Mouse (Mus musculus) ES-E14 (cell line): ENCODE measurements around the gene Hist1h3i. TPM values are rescaled to one million over a fixed set of nuclear protein-coding genes. Genes with fewer than 3 reads are reported as not detected.
"Not testable (repeated sequence)": the region's sequence is repeated elsewhere in the genome, so short reads cannot be mapped to it uniquely, and the experiment has no call there.

ENCODE experiments used
- DNase-seq: peaks from one replicate; pipeline ENCODE4 v3.0.0-alpha.2; 2013; ENCODE audit warnings: low read depth, low spot score
- H3K27ac ChIP-seq: 2 replicates; pipeline ENCODE4 v1.5.1; 2012; ENCODE audit warnings: low read depth, mild to moderate bottlenecking, low read length, moderate library complexity, mixed read lengths; ENCODE audit not compliant: poor library complexity, insufficient read depth, severe bottlenecking
- H3K36me3 ChIP-seq: 2 replicates; pipeline ENCODE4 v1.6.1; 2012; ENCODE audit warnings: mild to moderate bottlenecking, low read length, moderate library complexity, mixed read lengths; ENCODE audit not compliant: control insufficient read depth, poor library complexity, insufficient read depth, severe bottlenecking
- H3K4me1 ChIP-seq, 2 experiments: fragments of 150-350 bp in 1 of 2; sonication (generic) in 1 of 2; 2 replicates each; pipeline ENCODE4 v1.6.1; 2012; ENCODE audit warnings: low read length in 2 of 2, mild to moderate bottlenecking in 1 of 2, mixed read lengths in 1 of 2; ENCODE audit not compliant: control insufficient read depth in 2 of 2, insufficient read depth in 2 of 2, poor library complexity in 1 of 2
- H3K4me3 ChIP-seq, 2 experiments: fragments of 150-350 bp in 1 of 2; sonication (generic) in 1 of 2; 2 replicates each; pipeline ENCODE4 v1.5.1; 2012; ENCODE audit warnings: low read length in 2 of 2, low read depth in 1 of 2, mild to moderate bottlenecking in 1 of 2, mixed read lengths in 1 of 2; ENCODE audit not compliant: insufficient read depth in 1 of 2, poor library complexity in 1 of 2, severe bottlenecking in 1 of 2
- H3K9ac ChIP-seq: 2 replicates; pipeline ENCODE4 v1.6.1; 2012; ENCODE audit warnings: low read depth, mild to moderate bottlenecking, low read length, mixed read lengths; ENCODE audit not compliant: poor library complexity, insufficient read depth, severe bottlenecking
- H3K9me3 ChIP-seq: fragments of 150-350 bp; sonication (generic); 2 replicates; pipeline ENCODE4 v1.6.1; 2012; ENCODE audit warnings: low read depth, mild to moderate bottlenecking, low read length; ENCODE audit not compliant: control insufficient read depth, insufficient read depth
- CHD2 ChIP-seq: IDR thresholded peaks from 2 replicates; pipeline ENCODE4 v1.6.1; 2014; ENCODE audit warnings: mild to moderate bottlenecking, low read depth, low read length, inconsistent platforms
- HCFC1 ChIP-seq: IDR thresholded peaks from 2 replicates; pipeline ENCODE4 v1.6.1; 2012; ENCODE audit warnings: low read length, inconsistent platforms, borderline replicate concordance; ENCODE audit not compliant: insufficient read depth
- MAFK ChIP-seq: IDR thresholded peaks from 2 replicates; pipeline ENCODE4 v1.6.1; 2014; ENCODE audit warnings: mild to moderate bottlenecking, low read depth, low read length, inconsistent platforms; ENCODE audit not compliant: insufficient read depth
- ZC3H11A ChIP-seq: IDR thresholded peaks from 2 replicates; pipeline ENCODE4 v1.6.1; 2012; ENCODE audit warnings: low read depth, mild to moderate bottlenecking, inconsistent platforms, low read length, borderline replicate concordance
- ZNF384 ChIP-seq: IDR thresholded peaks from 2 replicates; pipeline ENCODE4 v1.6.1; 2012; ENCODE audit warnings: low read depth, low read length, inconsistent platforms
- in situ Hi-C, 2 experiments: fragments of 600-800 bp; cut with MboI; formaldehyde crosslinking; loops; one replicate each; pipeline ENCODE4 v1.15.1; 2025; ENCODE audit warnings: low sequenced_read_pairs in 2 of 2, inconsistent platforms in 1 of 2; ENCODE audit not compliant: unreplicated experiment in 2 of 2
- total RNA-seq: library from RNA; depleted of rRNA; stranded (reverse); fragments of 300-350 nt; gene quantifications from 2 replicates; pipeline ENCODE4 v1.2.3, GENCODE M21; 2012

The Hist1h3i gene
- total RNA-seq, 1 experiment = 1,089 TPM

DNA sequence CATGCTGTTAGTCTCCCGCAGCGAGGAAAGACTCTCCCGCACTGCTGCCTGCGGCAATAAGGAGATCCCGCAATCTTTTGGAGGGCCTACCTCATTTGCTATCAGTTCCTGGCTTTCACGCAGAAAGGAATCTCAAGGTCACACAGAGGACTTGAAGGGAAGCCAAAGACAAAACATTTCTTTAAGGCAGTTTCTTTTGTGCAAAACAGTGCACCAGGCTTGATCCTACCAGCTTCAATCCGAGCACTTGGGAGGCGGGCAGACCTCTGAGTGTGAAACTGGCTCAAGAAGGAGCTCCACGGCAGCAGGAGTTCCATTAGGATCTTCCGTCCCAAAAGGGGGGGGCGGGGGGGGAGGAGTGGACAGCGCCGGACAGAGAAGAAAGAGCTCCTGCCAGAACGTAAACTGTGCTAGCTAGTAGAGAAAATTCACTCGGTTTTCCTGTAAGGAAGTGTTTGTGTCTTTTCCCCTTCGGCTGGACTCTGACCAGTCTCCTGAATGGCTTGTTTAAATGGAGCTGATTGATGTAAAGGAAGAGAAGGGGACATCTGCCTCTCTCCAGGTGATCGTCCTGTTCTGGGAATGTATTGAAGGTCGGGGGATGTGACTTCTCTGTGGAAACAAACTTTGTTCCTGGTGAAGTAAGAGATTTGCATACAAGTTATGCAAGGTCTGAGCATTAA lies 7.6 kb upstream of the Hist1h3i start:
- DNase-seq = peak; percentile 59
- H3K36me3 ChIP-seq = no peaks in the 10 kb centered on the region
- peak overlapping the region; percentile 64; the same call in 1 of the 2 replicates for H3K27ac ChIP-seq
- TF ChIP-seq MAFK (no peak), ZNF384 (no peak), ZC3H11A (no peak), CHD2 (no peak), HCFC1 (no peak)
- peak overlapping the region; percentile 20; the same call in 1 of the 2 replicates for H3K9ac ChIP-seq
- H3K4me3 ChIP-seq = peak overlapping the region; percentile 8 to 19; a peak in 2 of 4 replicates
- H3K4me1 ChIP-seq = peaks cover 7% of the 10 kb centered on the region in 2 experiments; a peak in 3 of 4 replicates
- no peaks in the 10 kb centered on the region for H3K9me3 ChIP-seq
- in situ Hi-C loops = no loop called here

GRCm38 (mm10) chr13:21789925-21790324 lies 6.8 kb upstream of the Hist1h3i start:
- H3K9me3 ChIP-seq = no peaks in the 10 kb centered on the region
- peaks cover 7% of the 10 kb centered on the region in 2 experiments; a peak in 3 of 4 replicates for H3K4me1 ChIP-seq
- H3K27ac ChIP-seq = no peak overlapping the region; the same call in 1 of the 2 replicates
- TF ChIP-seq MAFK (no peak), HCFC1 (no peak), ZC3H11A (no peak), ZNF384 (no peak), CHD2 (no peak)
- H3K36me3 ChIP-seq = no peaks in the 10 kb centered on the region
- no peak for DNase-seq
- no peak overlapping the region for H3K9ac ChIP-seq
- in situ Hi-C loops = no loop called here
- H3K4me3 ChIP-seq = no peak overlapping the region

DNA sequence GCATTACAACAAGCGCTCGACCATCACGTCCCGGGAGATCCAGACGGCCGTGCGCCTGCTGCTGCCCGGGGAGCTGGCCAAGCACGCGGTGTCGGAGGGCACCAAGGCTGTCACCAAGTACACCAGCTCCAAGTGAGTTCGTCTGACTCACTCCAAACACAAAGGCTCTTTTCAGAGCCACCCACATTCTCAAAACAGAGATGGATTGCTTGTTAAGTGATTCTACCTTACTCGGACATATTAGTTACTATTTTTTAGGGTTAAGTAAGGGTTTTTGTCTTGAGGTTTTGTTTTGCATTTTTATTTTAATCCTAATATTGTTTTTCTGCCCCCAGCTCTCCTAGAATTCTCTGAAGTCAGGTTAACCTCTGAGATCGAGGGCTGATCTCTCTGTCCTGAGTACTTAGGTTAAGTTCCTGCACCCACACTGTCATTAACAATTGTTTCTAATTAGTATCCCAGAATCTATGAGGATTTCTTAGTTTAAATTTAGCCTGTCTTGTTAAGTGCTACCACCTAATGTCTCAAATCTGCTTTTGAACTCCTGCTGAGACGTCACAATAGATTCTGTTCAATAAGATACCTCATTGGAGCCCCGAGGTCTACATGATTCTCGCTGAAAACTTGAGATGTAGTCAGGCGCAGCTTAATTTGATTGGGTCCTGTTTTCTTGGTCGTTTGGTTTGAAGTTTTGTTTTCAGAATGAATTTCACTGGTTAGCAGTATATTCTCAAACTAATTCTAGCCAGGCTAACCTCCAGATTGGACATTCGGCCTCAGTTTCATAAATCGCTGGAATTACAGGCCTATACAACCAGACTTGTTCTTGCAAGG lies 4.8 kb upstream of the Hist1h3i start:
- in situ Hi-C loops = no loop called here
- Histone ChIP-seq H3K4me1 (peaks cover 7% of the 10 kb centered on the region in 2 experiments; a peak in 3 of 4 replicates), H3K9ac (peak overlapping the region; percentile 63), H3K27ac (peak overlapping the region; percentile 76; the same call in 1 of the 2 replicates), H3K9me3 (no peaks in the 10 kb centered on the region), H3K4me3 (peak overlapping the region; percentile 48 to 55; a peak in 3 of 4 replicates), H3K36me3 (no peaks in the 10 kb centered on the region)
- no peak for DNase-seq
- TF ChIP-seq CHD2 (peak; percentile 60), MAFK (no peak)

GRCm38 (mm10) chr13:21786899-21787629 lies 3.9 kb upstream of the Hist1h3i start, which contains the start of the genes Hist1h2an and Hist1h2bp:
Gene Hist1h2an (minus strand): TSS chr13:21787218.
Gene Hist1h2bp (plus strand): TSS chr13:21787461.
- Histone ChIP-seq H3K27ac (peak within 1 kb of the TSS; percentile 84), H3K9ac (peak within 1 kb of the TSS; percentile 67), H3K4me3 (peak within 1 kb of the TSS; percentile 52 to 55)
- H3K4me1 ChIP-seq, in situ Hi-C loops, H3K36me3 ChIP-seq, H3K9me3 ChIP-seq: not testable (repeated sequence)
- peak; percentile 92 for DNase-seq
- peak; percentile 82; the same call in 1 of the 2 replicates for TF ChIP-seq CHD2
